Mouse (Mus musculus): Measurements from ENCODE around the gene Pdzrn4.

DNA sequence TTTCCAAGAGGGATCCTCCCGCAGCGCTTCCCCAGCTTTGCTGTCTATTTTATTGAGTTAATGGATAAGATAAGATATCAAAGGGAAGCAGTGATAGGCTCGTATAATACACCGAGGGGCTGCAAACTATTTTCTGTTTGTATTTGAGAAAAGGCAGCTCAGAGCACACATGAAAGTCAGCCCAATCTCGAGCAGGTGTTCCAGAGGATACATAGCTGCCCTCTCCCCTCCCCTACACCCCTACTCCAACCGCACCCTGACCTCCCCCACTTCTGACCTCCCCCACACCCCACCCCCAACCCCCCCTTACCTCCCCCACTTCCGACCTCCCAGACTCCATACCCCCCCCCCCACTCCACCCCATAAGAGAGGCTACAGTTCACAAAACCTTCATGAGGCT is 202.7 kb downstream of the Pdzrn4 start:
- TF ChIP-seq CTCF (IDR thresholded peaks at IDR 0.05; ENCODE audit: borderline replicate concordance, control insufficient read depth, extremely low read depth, insufficient read depth, low read length, poor library complexity) (no peak), POLR2A (IDR thresholded peaks at IDR 0.05; ENCODE audit: control insufficient read depth, extremely low read depth, insufficient read depth, low read length, poor library complexity) (no peak)
